Mouse (Mus musculus) T-helper 1 cell (primary cell): ENCODE measurements around the gene Pds5a.

Source experiments
- in situ Hi-C: fragments of 300-600 bp; cut with MboI, MseI; formaldehyde crosslinking; loops from one replicate; pipeline ENCODE4 v1.15.1; 2025; ENCODE audit warnings: high pct_unique_total_duplicates

Pds5a gene

GRCm38 (mm10) chr5:65574876-65575275, 123.2 kb downstream of the Pds5a start:
- in situ Hi-C loops = no loop called here

- in situ Hi-C loops = no loop called here
Measured at GRCm38 (mm10) chr5:65565486-65565885, 132.6 kb downstream of the Pds5a start.

- in situ Hi-C loops = no loop called here
Measured at GRCm38 (mm10) chr5:65561125-65561893, 136.8 kb downstream of the Pds5a start.

- in situ Hi-C loops = no loop called here
Measured at GRCm38 (mm10) chr5:65557109-65557508, 141.0 kb downstream of the Pds5a start.
